14 mouse cellular contexts compared by ENCODE assay signal in genomic region chr7:82275529-82276204, GRCm38 (mm10). TPM values are rescaled to one million over a fixed set of nuclear protein-coding genes. Genes with fewer than 3 reads are reported as not detected.
DNase-seq lines count a peak whose midpoint lies in the region; ATAC-seq and TF ChIP-seq lines count a peak whose summit lies in the region.
"Had no signal": no experiment of that assay in that cellular context is flagged by ENCODE, and none has a peak within 500 bp of the region (broad histone marks: within the 10 kb centered on the region; RNA-seq: fewer than 3 reads in every experiment).

No protein-coding gene starts in this region.

- H3K36me3 ChIP-seq in heart, postnatal 0 days (replicated peaks; ENCODE audit: control insufficient read depth, insufficient read depth, low read length): no peaks in the 10 kb centered on the region
- H3K36me3 ChIP-seq in lung, embryonic 16.5 days (ENCODE audit: control insufficient read depth, insufficient read depth, low read length): no peaks in the 10 kb centered on the region
- no peaks in the 10 kb centered on the region for H3K36me3 ChIP-seq in limb, embryonic 13.5 days
- no peaks in the 10 kb centered on the region for H3K36me3 ChIP-seq in forebrain, embryonic 15.5 days
- H3K36me3 ChIP-seq: heart, embryonic 15.5 days; limb, embryonic 15.5 days; neural tube, embryonic 12.5 days had no signal

- no peak overlapping the region for H3K27ac ChIP-seq in heart, postnatal 0 days (ENCODE audit: low read depth)
- H3K27ac ChIP-seq in lung, embryonic 16.5 days (ENCODE audit: low read length): no peak overlapping the region
- no peak overlapping the region for H3K27ac ChIP-seq in limb, embryonic 13.5 days
- no peak overlapping the region for H3K27ac ChIP-seq in forebrain, embryonic 15.5 days (replicated peaks)
- H3K27ac ChIP-seq: heart, embryonic 15.5 days; limb, embryonic 15.5 days; neural tube, embryonic 12.5 days had no signal

- TF ChIP-seq CTCF in heart, postnatal 0 days (IDR thresholded peaks at IDR 0.05; ENCODE audit: low read depth): peak; percentile 51

- WGBS in heart, postnatal 0 days: 68% methylated on average over 18 of the region's 18 CpGs
- 66% methylated on average over 18 of the region's 18 CpGs for WGBS in lung, embryonic 16.5 days
- WGBS in limb, embryonic 13.5 days: 67% methylated on average over 18 of the region's 18 CpGs
- 75% methylated on average over 18 of the region's 18 CpGs for WGBS in forebrain, embryonic 15.5 days

- no peak overlapping the region for H3K4me3 ChIP-seq in heart, postnatal 0 days (ENCODE audit: low read depth, low read length)
- no peak overlapping the region for H3K4me3 ChIP-seq in lung, embryonic 16.5 days (ENCODE audit: low read length)
- H3K4me3 ChIP-seq in limb, embryonic 13.5 days: no peak overlapping the region
- no peak overlapping the region for H3K4me3 ChIP-seq in forebrain, embryonic 15.5 days
- H3K4me3 ChIP-seq: heart, embryonic 15.5 days; limb, embryonic 15.5 days; neural tube, embryonic 12.5 days had no signal

- H3K27me3 ChIP-seq in heart, postnatal 0 days (ENCODE audit: control insufficient read depth, insufficient read depth, low read length): no peaks in the 10 kb centered on the region
- H3K27me3 ChIP-seq in lung, embryonic 16.5 days (ENCODE audit: control insufficient read depth, insufficient read depth, low read depth, low read length): no peaks in the 10 kb centered on the region
- H3K27me3 ChIP-seq in limb, embryonic 13.5 days: no peaks in the 10 kb centered on the region
- no peaks in the 10 kb centered on the region for H3K27me3 ChIP-seq in forebrain, embryonic 15.5 days
- H3K27me3 ChIP-seq: heart, embryonic 15.5 days; limb, embryonic 15.5 days; neural tube, embryonic 12.5 days had no signal

- intact Hi-C loops in heart, postnatal 25 days (cut with DNase I): loop anchor here (10.0 kb wide), 2 partner anchors 411 to 491 kb away; partner anchors contain the start of gene 3110040N11Rik

- H3K9ac ChIP-seq in heart, postnatal 0 days (replicated peaks; ENCODE audit: low read depth, low read length): no peak overlapping the region
- H3K9ac ChIP-seq in lung, embryonic 16.5 days (ENCODE audit: low read length): no peak overlapping the region
- H3K9ac ChIP-seq in limb, embryonic 13.5 days: no peak overlapping the region
- H3K9ac ChIP-seq in forebrain, embryonic 15.5 days (replicated peaks): no peak overlapping the region
- H3K9ac ChIP-seq: heart, embryonic 15.5 days; limb, embryonic 15.5 days; neural tube, embryonic 12.5 days had no signal

- ATAC-seq in heart, postnatal 0 days (ENCODE audit: insufficient read depth, low read depth): no peak
- 0 out of 2 replicates have a peak, but pooled peaks have one; percentile 23 for ATAC-seq in lung, embryonic 16.5 days (ENCODE audit: low read depth)
- ATAC-seq in limb, embryonic 13.5 days (ENCODE audit: low FRiP score, low read depth): 0 out of 2 replicates have a peak, but pooled peaks have one; percentile 38
- no peak for ATAC-seq in forebrain, embryonic 15.5 days (replicated peaks)

- DNase-seq in heart, postnatal 0 days (ENCODE audit: low spot score): no peak
- no peak for DNase-seq in heart, postnatal 25 days (ENCODE audit: low spot score)
- DNase-seq in lung, adult 18-20 months: no peak
- peak; percentile 89 for DNase-seq in NIH3T3 (ENCODE audit: low read depth)
- DNase-seq in urinary bladder, postnatal 14 days (ENCODE audit: low spot score): no peak
- DNase-seq: kidney, postnatal 36 days; thymus, postnatal 25 days had no signal

- H3K4me1 ChIP-seq in heart, postnatal 0 days (ENCODE audit: control insufficient read depth, insufficient read depth): 0 out of 2 replicates have a peak, but pooled peaks cover 9% of the 10 kb centered on the region
- peaks cover 6% of the 10 kb centered on the region for H3K4me1 ChIP-seq in lung, embryonic 16.5 days (replicated peaks; ENCODE audit: control insufficient read depth, insufficient read depth, low read length)
- peaks cover 14% of the 10 kb centered on the region; the same call in 1 of the 2 replicates for H3K4me1 ChIP-seq in limb, embryonic 13.5 days
- no peaks in the 10 kb centered on the region for H3K4me1 ChIP-seq in forebrain, embryonic 15.5 days
- H3K4me1 ChIP-seq: neural tube, embryonic 12.5 days had no signal

- TF ChIP-seq EP300 in heart, postnatal 0 days (IDR thresholded peaks at IDR 0.05; ENCODE audit: low read depth): no peak

- H3K4me2 ChIP-seq in heart, postnatal 0 days (ENCODE audit: low read depth, low read length): no peak overlapping the region
- H3K4me2 ChIP-seq in lung, embryonic 16.5 days (ENCODE audit: low read depth, low read length): no peak overlapping the region
- H3K4me2 ChIP-seq in limb, embryonic 13.5 days (replicated peaks): no peak overlapping the region
- no peak overlapping the region for H3K4me2 ChIP-seq in forebrain, embryonic 15.5 days (replicated peaks)
- H3K4me2 ChIP-seq: heart, embryonic 15.5 days; limb, embryonic 15.5 days; neural tube, embryonic 12.5 days had no signal

- H3K9me3 ChIP-seq in heart, postnatal 0 days (replicated peaks; ENCODE audit: control insufficient read depth, low read length): no peaks in the 10 kb centered on the region
- no peaks in the 10 kb centered on the region for H3K9me3 ChIP-seq in lung, embryonic 16.5 days (ENCODE audit: control insufficient read depth, low read length)
- H3K9me3 ChIP-seq in limb, embryonic 13.5 days: no peaks in the 10 kb centered on the region
- no peaks in the 10 kb centered on the region for H3K9me3 ChIP-seq in forebrain, embryonic 15.5 days
- H3K9me3 ChIP-seq: heart, embryonic 15.5 days; limb, embryonic 15.5 days; neural tube, embryonic 12.5 days had no signal

RNA-seq across cellular contexts. Expression of gene Adamtsl3, which starts 59.8 kb away (rescaled TPM):
- total RNA-seq in heart, postnatal 0 days (2014; rRNA removed; ENCODE audit: low replicate concordance): 2.0 and 4.1 TPM in 2 replicates
- polyA plus RNA-seq in heart, postnatal 0 days (2015; fragmentation: Nextera tagmentation; extraction: Ambion mirVana): 1.00 and 1.0 TPM in 2 replicates
- total RNA-seq in heart, postnatal 25 days (2021): 1 to 10 TPM; 7.7 TPM
- polyA plus RNA-seq in lung, embryonic 16.5 days (2015; fragmentation: Nextera tagmentation; extraction: Ambion mirVana): 2.4 and 2.5 TPM in 2 replicates
- polyA plus RNA-seq in limb, embryonic 13.5 days (2015; fragmentation: Nextera tagmentation; extraction: Ambion mirVana): 5.7 and 6.4 TPM in 2 replicates
- 0.33 and 0.50 TPM in 2 replicates for polyA plus RNA-seq in forebrain, embryonic 15.5 days (2015; fragmentation: Nextera tagmentation; extraction: Ambion mirVana)
- total RNA-seq: MEL had no signal

Comparison
In these comparisons a context has a peak if more than half of its experiments do, and no peak if none do; other contexts are left out.
1. ATAC-seq: peak in lung, embryonic 16.5 days (single experiment) and limb, embryonic 13.5 days (single experiment); none in heart, postnatal 0 days (single experiment) and forebrain, embryonic 15.5 days (single experiment).